Mouse (Mus musculus): ENCODE measurements around the gene Entr1.

- TF ChIP-seq CTCF (IDR thresholded peaks at IDR 0.05; ENCODE audit: low read depth): no peak
- TF ChIP-seq EP300 (IDR thresholded peaks at IDR 0.05; ENCODE audit: low read depth): no peak
Measured at GRCm38 (mm10) chr2:26390954-26391353, 1.8 kb upstream of the Entr1 start.
